Mouse (Mus musculus): ENCODE measurements around the gene Fbxo34. TPM values are rescaled to one million over a fixed set of nuclear protein-coding genes. Genes with fewer than 3 reads are reported as not detected.
"Not testable (repeated sequence)": the region's sequence is repeated elsewhere in the genome, so short reads cannot be mapped to it uniquely, and the experiment has no call there.

The Fbxo34 gene
- total RNA-seq, 2 experiments from 2014 or later = 10.5 to 11.2 TPM

GRCm38 (mm10) chr14:47510244-47510643 is 60.0 kb downstream of the Fbxo34 start:
- intact Hi-C loops (cut with DNase I; ENCODE audit: low total_unique reads) = no loop called here

DNA sequence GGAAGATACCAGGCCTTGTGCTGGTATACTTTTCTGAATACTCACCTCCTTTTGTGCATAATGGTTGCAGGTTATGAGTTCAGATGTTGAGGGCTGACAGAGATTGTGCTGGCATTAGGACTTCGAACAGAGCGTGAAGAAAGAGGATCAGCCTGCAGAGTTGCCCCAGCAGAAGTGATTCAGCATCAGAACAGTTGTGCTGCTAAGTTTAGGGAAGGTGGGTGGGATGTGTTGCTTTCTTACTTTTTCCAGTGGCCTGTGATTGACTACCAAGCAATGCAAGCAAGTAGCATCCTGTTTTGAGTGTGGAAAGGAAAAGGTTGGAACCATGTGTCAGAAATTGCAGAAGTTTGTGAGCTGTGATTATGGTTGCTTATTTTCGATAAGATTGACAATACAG is 63.4 kb downstream of the Fbxo34 start:
- intact Hi-C loops (cut with DNase I; ENCODE audit: low total_unique reads) = no loop called here
- DNase-seq = no peak

More at GRCm38 (mm10) chr14:47510244-47510643, 60.0 kb downstream of the Fbxo34 start:
- no peak for DNase-seq

DNA sequence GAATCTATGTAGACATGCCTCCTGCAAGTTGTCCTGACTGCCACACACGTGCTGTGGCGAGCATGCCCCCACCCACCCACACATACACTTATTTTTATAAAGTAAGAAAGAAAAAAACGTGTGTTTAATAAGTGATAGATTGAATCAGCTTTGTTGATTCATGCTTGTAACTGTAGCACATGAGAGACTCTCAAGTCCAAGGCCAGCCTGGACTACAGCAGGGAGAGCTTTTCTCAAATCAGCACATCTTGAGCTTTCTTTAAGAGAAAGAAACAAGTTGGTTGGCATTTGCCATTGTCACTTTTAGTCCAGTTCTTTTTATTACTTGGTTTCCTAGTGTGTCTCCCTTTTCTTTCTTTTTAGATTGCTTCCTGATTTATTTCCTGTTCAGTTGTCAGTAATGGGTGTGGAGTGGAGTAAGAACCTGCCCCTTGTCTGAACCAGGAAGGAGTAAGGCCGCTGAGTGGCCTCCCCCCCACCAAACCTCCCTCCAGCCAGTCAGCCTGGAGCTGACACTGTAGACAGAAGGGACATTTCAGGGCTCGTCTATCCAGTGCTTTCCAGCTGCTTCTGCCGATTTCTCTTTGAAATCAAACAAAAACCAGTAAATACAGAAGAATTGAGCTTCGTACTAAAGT is 64.7 kb downstream of the Fbxo34 start:
- peak; percentile 24 for DNase-seq
- intact Hi-C loops (cut with DNase I; ENCODE audit: low total_unique reads) = no loop called here

- no peak for DNase-seq
- intact Hi-C loops (cut with DNase I; ENCODE audit: low total_unique reads) = no loop called here
These were observed 65.4 kb downstream of the Fbxo34 start for GRCm38 (mm10) chr14:47515636-47516035.

DNA sequence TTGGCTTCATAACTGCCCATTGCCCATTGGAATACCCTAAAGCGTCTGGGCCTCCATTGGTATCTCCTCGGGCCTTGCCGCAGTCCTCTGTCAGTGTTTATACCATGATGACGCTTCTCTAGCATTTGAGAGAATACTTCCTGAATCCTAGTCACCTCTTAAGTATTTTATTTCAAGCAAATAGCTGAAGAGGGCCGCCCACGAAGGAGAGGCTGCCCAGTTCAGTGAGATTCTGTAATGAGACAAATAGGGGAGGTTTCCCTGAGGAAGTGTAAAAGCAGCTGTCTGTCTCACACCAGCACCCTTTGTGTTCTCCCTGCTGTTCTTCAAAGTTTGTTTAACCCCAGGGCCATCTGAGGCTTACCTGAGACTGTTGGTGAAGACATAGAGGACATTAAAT is 66.5 kb downstream of the Fbxo34 start:
- intact Hi-C loops (cut with DNase I; ENCODE audit: low total_unique reads) = no loop called here
- DNase-seq = no peak

- intact Hi-C loops (cut with DNase I; ENCODE audit: low total_unique reads) = no loop called here
- DNase-seq = peak; percentile 18
These were observed 68.4 kb downstream of the Fbxo34 start for GRCm38 (mm10) chr14:47518619-47519018.

DNA sequence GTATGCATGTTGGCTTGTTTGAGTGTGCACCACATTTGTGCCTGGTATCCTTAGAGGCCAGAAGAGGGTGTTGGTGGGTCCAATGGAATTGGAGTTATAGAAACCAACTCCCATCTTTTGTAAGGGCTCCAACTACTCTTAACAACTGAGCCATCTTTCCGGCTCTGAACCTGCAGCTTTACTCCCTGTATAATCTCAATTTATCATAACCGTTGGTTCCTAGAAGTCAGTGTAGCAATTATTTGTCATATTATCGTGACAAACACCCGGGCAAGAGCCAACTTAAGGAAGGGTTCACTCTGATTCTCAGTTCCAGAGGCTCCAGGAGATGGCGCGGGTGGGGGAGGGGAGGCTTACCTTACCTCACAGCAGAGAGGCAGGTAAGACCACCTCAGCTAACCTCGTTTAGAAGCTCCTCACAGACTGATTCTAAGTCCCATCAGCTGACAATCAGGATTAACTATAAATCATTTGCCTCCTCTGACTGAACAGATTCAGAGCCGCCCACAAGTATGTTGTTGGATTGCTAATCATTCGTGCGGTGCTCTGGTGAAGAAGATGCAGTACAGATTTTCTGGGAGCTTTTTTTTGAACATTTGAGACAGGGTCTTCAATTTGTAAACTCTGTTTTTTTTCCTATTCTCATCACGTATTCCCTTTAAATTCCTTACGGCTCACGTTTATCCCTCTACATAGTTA is 70.7 kb downstream of the Fbxo34 start:
- no peak for DNase-seq
- intact Hi-C loops (cut with DNase I; ENCODE audit: low total_unique reads) = no loop called here

DNA sequence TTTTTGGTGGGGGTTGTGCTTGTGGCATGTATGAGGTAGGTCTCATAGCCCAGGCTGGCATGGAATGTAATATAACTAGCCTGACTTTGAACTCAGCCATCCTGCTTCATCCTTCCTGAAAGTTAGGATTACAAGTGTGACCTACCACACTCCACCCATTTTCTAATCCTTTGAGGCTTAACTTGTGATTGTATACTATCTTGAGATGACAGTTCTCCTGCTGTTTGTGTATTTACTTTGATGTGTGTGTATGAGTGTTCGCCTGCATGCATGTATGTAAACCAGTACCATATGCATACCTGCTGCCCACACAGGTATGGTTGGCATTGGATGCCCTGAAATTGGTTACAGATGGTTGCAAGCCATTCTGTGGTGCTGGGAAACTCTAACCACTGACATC is 71.4 kb downstream of the Fbxo34 start:
- no peak for DNase-seq
- intact Hi-C loops (cut with DNase I; ENCODE audit: low total_unique reads) = no loop called here

DNA sequence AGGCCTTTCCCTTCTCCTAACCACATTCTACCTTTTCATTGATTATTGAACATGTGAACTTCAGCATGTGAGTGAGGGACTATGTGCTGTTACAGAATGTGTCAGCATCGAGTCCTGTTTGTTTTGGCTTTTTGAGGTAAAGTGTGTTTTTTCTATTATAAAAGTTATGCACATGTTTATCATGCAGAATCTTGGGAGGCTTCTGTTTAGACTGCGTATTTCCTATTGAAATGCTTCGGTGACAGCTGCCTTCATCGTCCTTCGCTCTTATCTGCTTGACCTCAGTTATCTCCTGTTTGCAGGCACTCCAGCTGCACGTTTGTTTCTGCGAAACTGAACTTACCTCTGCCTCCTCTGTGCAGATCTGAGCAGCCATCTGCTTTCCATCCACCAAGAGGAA is 72.1 kb downstream of the Fbxo34 start:
- intact Hi-C loops (cut with DNase I; ENCODE audit: low total_unique reads) = no loop called here
- no peak for DNase-seq

DNA sequence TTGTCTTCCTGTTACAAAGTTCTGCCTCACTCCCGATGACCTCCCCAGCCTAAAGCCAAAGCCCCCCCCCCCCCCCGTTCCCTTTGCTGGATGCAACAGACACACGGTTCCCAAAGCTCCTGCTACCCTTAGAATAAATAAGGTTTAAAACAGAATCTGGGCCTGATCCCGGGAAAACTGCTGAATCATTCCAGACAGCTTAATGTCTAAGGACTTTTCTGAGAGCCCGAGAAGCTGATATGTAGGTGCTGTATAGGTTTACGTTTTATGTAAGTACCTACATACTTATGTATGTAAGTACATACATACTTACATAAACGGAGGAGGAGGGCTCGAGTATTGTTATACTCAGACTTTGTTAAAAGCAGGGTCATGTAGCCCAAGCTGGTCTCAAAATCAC is 75.2 kb downstream of the Fbxo34 start:
- intact Hi-C loops (cut with DNase I; ENCODE audit: low total_unique reads) = no loop called here

DNA sequence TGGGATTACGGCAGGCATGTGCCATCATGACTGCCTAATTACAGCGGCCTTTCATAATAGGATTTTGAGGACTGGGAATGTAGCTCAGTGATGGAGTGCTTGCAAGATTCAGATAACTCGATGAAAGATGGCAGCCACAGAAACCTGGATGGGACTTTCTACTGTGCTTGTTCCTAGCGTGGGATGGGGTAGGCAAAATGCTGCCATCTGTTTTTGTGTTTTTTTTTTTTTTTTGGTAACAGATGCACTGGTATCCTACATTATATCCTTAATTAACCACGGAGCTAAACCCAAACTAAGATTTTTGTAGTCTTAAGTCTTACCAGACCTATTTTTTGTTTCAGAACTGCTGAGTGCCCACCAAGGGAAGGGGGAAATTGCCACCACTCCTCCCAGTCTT is 75.6 kb downstream of the Fbxo34 start:
- no peak for DNase-seq
- intact Hi-C loops (cut with DNase I; ENCODE audit: low total_unique reads) = no loop called here

More for the DNA sequence above, 75.2 kb downstream of the Fbxo34 start:
- DNase-seq = no peak

DNA sequence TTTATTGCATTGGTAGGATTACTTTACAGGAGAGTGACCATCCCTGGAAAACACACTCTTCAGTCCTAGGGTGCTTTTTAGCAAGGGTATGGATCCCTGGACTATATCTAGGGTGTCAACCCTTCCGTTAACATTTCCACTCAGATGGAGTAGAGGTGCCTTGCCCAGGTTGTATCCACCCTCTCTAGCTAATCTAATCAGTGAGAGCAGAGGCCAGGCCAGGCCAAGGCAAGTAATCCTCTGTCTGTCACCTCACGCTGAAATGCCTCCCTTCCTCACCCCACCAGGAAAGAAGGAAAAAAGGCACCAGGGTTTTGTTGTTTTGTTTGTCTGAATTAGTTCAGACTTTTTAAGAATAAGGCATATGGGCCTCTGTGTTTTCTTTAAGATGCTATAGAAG is 77.6 kb downstream of the Fbxo34 start:
- no peak for DNase-seq
- intact Hi-C loops (cut with DNase I; ENCODE audit: low total_unique reads) = loop anchor here (2.0 kb wide), 1 partner anchor 51 kb away; no protein-coding TSS in a partner anchor

GRCm38 (mm10) chr14:47528293-47528692 is 78.1 kb downstream of the Fbxo34 start:
- intact Hi-C loops (cut with DNase I; ENCODE audit: low total_unique reads) = loop anchor here (2.0 kb wide), 1 partner anchor 51 kb away; no protein-coding TSS in a partner anchor

DNA sequence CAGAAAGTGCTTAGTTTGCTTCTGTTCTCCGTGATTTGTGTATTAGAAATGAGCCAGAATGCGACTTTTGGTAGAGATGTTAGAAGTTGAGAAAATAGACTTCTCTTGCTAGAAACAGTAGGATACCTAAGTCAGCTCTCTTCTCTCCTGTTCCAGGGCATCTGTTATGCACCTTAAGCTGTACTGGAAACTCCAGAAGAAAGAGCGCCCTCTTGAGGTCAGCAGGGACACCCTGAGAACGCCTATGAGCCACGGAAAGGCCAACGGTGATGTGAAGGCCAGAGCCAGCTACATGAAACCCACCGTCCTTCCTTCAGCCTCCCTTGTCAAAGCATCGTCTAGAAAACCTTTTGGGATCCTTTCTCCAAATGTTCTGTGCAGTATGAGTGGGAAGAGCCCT is 78.8 kb downstream of the Fbxo34 start:
- intact Hi-C loops (cut with DNase I; ENCODE audit: low total_unique reads) = loop anchor here (2.0 kb wide), 1 partner anchor 52 kb away; no protein-coding TSS in a partner anchor
- peak; percentile 52 for DNase-seq

More at GRCm38 (mm10) chr14:47528293-47528692, 78.1 kb downstream of the Fbxo34 start:
- no peak for DNase-seq

GRCm38 (mm10) chr14:47529592-47529991 is 79.4 kb downstream of the Fbxo34 start:
- DNase-seq = not testable (repeated sequence)
- intact Hi-C loops (cut with DNase I; ENCODE audit: low total_unique reads) = loop anchor here (2.0 kb wide), 1 partner anchor 53 kb away; no protein-coding TSS in a partner anchor

DNA sequence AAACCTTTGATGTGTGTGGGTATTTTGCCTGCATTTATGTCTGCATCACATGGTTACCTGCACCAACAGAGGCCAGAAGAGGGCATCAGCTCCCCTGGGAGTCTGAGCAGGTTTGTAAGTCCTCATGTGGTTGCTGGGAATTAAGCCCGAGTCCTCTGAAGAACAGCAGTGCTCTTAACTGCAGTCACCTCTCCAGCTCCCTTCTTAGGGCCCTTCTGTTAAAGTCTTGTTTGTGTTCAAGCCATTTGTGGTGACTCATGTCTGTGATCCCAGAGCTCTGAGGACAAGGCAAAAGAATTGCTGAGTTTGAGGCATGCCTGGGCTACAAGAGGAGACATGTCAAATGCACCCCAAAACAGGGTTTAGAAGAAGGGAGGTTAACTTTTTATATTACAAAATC is 82.3 kb downstream of the Fbxo34 start:
- intact Hi-C loops (cut with DNase I; ENCODE audit: low total_unique reads) = no loop called here
- no peak for DNase-seq

DNA sequence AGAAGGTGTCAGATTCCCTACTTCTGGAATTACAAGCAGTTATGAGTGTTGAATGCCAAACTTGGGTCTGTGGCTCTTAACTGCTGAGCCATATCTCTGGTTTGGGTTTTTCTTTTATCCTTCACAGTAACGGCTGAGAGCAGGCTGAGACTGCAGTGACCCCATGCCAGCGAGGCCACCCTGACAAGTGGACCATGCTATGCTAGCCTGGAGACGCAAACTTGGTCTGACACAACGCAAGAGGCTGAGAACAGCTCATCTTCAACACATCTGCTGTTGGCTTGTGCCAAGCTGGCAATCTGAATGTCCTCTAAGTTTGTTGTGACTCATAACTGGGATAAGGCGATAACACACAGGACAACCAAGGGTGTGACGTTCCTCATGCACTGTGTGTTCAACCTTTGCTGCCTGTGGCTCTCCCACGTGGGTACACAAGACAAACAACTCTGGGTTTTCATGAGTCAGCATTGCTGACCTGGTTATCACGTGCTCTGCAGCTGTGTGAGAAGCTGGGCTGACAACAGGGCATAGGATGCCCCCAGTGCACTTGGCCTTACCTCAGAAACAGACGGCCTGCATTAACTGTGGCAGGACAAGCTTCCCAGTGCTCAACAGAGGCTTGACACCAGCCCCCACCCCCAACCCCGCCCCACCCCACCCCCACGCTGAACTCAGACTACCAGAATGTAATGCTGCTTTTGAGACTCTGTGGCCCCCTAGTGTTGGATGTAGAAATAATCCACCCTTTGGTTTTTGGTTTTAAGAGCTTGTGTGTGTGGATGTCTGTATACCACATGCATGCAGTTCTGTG is 83.3 kb downstream of the Fbxo34 start:
- intact Hi-C loops (cut with DNase I; ENCODE audit: low total_unique reads) = no loop called here

DNA sequence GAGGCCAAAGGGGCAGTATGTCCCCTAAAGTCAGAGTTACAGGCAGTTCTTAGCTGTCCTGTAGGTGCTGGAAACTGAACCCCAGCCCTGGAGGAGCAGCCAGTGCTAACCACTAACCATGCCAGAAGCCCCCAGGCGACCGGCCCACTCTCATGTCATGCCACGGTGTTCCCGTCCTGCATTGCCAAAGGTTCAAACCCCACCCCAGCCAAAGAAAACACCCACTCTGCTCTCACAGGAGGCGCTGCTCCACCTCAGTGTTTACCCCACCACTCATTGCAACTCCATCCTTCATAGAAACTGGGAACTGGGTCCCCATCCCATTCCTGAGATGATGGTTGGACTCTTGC is 83.9 kb downstream of the Fbxo34 start:
- no peak for DNase-seq
- intact Hi-C loops (cut with DNase I; ENCODE audit: low total_unique reads) = no loop called here

More for the DNA sequence above, 83.3 kb downstream of the Fbxo34 start:
- peak; percentile 39 for DNase-seq

GRCm38 (mm10) chr14:47535096-47535495 is 84.9 kb downstream of the Fbxo34 start:
- DNase-seq = no peak
- intact Hi-C loops (cut with DNase I; ENCODE audit: low total_unique reads) = no loop called here

DNA sequence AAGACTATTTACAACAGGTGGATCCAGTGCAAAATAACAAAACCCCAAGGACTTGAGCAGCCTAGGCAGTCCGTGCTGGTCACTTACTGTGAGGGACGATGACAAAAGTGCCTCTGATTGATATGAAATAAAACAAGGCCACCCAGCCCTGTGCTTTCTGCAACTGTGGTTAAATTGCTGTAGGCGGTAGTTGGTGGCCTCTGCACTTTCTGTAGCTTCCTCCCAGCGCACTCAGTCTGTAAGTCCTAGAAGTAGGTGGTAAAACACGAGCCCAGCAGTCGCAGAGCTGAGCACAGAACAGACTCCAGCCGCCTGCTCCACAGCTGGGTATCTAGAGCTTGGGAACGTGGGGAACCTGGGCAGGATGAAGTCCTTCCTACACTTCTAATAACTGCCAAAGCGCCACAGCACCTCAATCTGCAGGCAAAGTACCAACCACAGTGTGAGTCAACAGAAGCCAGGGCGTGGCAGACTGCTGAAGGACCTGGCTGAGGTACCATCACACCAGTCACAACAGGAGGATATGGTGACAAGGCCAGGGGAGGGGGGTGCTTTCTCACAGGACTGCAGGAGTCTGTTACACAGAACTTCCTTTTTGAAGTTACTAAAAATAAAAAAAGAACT is 91.2 kb downstream of the Fbxo34 start:
- DNase-seq = no peak
- intact Hi-C loops (cut with DNase I; ENCODE audit: low total_unique reads) = no loop called here

Measured in gastrocnemius, postnatal 14 days (tissue).